Mouse (Mus musculus) kidney, postnatal 0 days (tissue): ENCODE results near the gene Kif1b. TPM values are rescaled to one million over a fixed set of nuclear protein-coding genes. Genes with fewer than 3 reads are reported as not detected.

Experiments
- ATAC-seq: fragments of 200-750 bp; cut with Nextera tagmentation; replicated peaks from 2 replicates; pipeline ENCODE4 v1.8.0; 2017; ENCODE audit warnings: low read depth, moderate number of reproducible peaks, moderate TSS enrichment, moderate library complexity; ENCODE audit not compliant: low FRiP score
- DNase-seq: peaks from one replicate; pipeline ENCODE4 v3.0.0-alpha.2; 2016; ENCODE audit warnings: low spot score
- H3K27ac ChIP-seq: fragments of 300-500 bp; sonication (generic); 2 replicates; pipeline ENCODE4 v1.5.1; 2014; ENCODE audit warnings: mild to moderate bottlenecking
- H3K27me3 ChIP-seq: fragments of 300-500 bp; sonication (generic); 2 replicates; pipeline ENCODE4 v1.6.1; 2014; ENCODE audit warnings: low read length, mixed read lengths; ENCODE audit not compliant: insufficient read depth
- H3K36me3 ChIP-seq: fragments of 300-500 bp; sonication (generic); 2 replicates; pipeline ENCODE4 v1.6.1; 2014; ENCODE audit warnings: low read length, mixed read lengths; ENCODE audit not compliant: insufficient read depth
- H3K4me1 ChIP-seq: fragments of 300-500 bp; sonication (generic); replicated peaks from 2 replicates; pipeline ENCODE4 v1.6.1; 2014; ENCODE audit warnings: antibody characterized with exemption, low read length, mixed read lengths; ENCODE audit not compliant: insufficient read depth
- H3K4me2 ChIP-seq: fragments of 300-500 bp; sonication (generic); 2 replicates; pipeline ENCODE4 v1.6.1; 2014; ENCODE audit warnings: mild to moderate bottlenecking, low read length, moderate library complexity, mixed read lengths
- H3K4me3 ChIP-seq: fragments of 300-500 bp; sonication (generic); replicated peaks from 2 replicates; pipeline ENCODE4 v1.5.1; 2014; ENCODE audit warnings: low read depth, low read length
- H3K9ac ChIP-seq: fragments of 300-500 bp; sonication (generic); 2 replicates; pipeline ENCODE4 v1.6.1; 2014; ENCODE audit warnings: low read depth, low read length
- H3K9me3 ChIP-seq: fragments of 300-500 bp; sonication (generic); replicated peaks from 2 replicates; pipeline ENCODE4 v1.6.1; 2016; ENCODE audit warnings: low read length, inconsistent platforms, mixed read lengths
- CTCF ChIP-seq: IDR thresholded peaks from 2 replicates; pipeline ENCODE4 v1.5.1; 2016; ENCODE audit warnings: antibody characterized with exemption, low read depth, mild to moderate bottlenecking, moderate library complexity
- WGBS: fragments of 180-500 bp; shearing (Covaris S2); extraction: QIAGEN DNeasy Blood & Tissue Kit; methylation state at CpG from one replicate; pipeline ENCODE4 v1.1.7; 2014; 5-methylcytosine and 5-hydroxymethylcytosine counted together
- polyA plus RNA-seq: library from polyadenylated mRNA; unstranded; fragments of >200 nt; fragmentation: Nextera tagmentation; extraction: Ambion mirVana; gene quantifications from 2 replicates; pipeline ENCODE4 v1.2.1, GENCODE M21; 2015

Kif1b gene
- polyA plus RNA-seq, 1 experiment from 2014 or later = 19.9 TPM

- DNase-seq (no peak), ATAC-seq (no peak)
- Histone ChIP-seq H3K4me2 (no peak overlapping the region), H3K27me3 (no peaks in the 10 kb centered on the region), H3K9ac (no peak overlapping the region), H3K27ac (no peak overlapping the region), H3K36me3 (peaks cover 21% of the 10 kb centered on the region; the same call in 1 of the 2 replicates), H3K4me1 (no peaks in the 10 kb centered on the region), H3K4me3 (no peak overlapping the region), H3K9me3 (no peaks in the 10 kb centered on the region)
- 94% methylated on average over 2 of the region's 2 CpGs for WGBS
- TF ChIP-seq CTCF = no peak
Observed at GRCm38 (mm10) chr4:149264895-149265294, 42.6 kb downstream of the Kif1b start.

- ATAC-seq (no peak), DNase-seq (no peak)
- Histone ChIP-seq H3K36me3 (peaks cover 23% of the 10 kb centered on the region; the same call in 1 of the 2 replicates), H3K4me2 (no peak overlapping the region), H3K27ac (no peak overlapping the region), H3K4me1 (no peaks in the 10 kb centered on the region), H3K4me3 (no peak overlapping the region), H3K9me3 (no peaks in the 10 kb centered on the region), H3K27me3 (no peaks in the 10 kb centered on the region), H3K9ac (no peak overlapping the region)
- 92% methylated on average over 9 of the region's 9 CpGs for WGBS
- TF ChIP-seq CTCF = no peak
Observed at GRCm38 (mm10) chr4:149263218-149263617, 44.3 kb downstream of the Kif1b start.

- no peak for TF ChIP-seq CTCF
- H3K9me3 ChIP-seq = no peaks in the 10 kb centered on the region
- no peak for ATAC-seq
- H3K4me2 ChIP-seq = no peak overlapping the region
- H3K27ac ChIP-seq = no peak overlapping the region
- H3K9ac ChIP-seq = no peak overlapping the region
- DNase-seq = no peak
- H3K4me3 ChIP-seq = no peak overlapping the region
- 63% methylated on average over 3 of the region's 3 CpGs for WGBS
- no peaks in the 10 kb centered on the region for H3K4me1 ChIP-seq
- peaks cover 34% of the 10 kb centered on the region for H3K36me3 ChIP-seq
- H3K27me3 ChIP-seq = no peaks in the 10 kb centered on the region
Observed at GRCm38 (mm10) chr4:149261466-149261865, 46.0 kb downstream of the Kif1b start.

GRCm38 (mm10) chr4:149260911-149261310 lies 46.6 kb downstream of the Kif1b start:
- TF ChIP-seq CTCF = no peak
- H3K27me3 ChIP-seq = no peaks in the 10 kb centered on the region
- WGBS = 88% methylated on average over 3 of the region's 3 CpGs
- H3K9ac ChIP-seq = no peak overlapping the region
- peaks cover 31% of the 10 kb centered on the region; the same call in 1 of the 2 replicates for H3K36me3 ChIP-seq
- H3K27ac ChIP-seq = no peak overlapping the region
- ATAC-seq (no peak), DNase-seq (no peak)
- no peak overlapping the region for H3K4me3 ChIP-seq
- H3K4me1 ChIP-seq = no peaks in the 10 kb centered on the region
- no peaks in the 10 kb centered on the region for H3K9me3 ChIP-seq
- no peak overlapping the region for H3K4me2 ChIP-seq

GRCm38 (mm10) chr4:149259391-149260094 lies 48.0 kb downstream of the Kif1b start:
- Histone ChIP-seq H3K27ac (no peak overlapping the region), H3K27me3 (no peaks in the 10 kb centered on the region), H3K4me2 (no peak overlapping the region), H3K36me3 (peaks cover 31% of the 10 kb centered on the region; the same call in 1 of the 2 replicates), H3K9ac (no peak overlapping the region), H3K4me3 (no peak overlapping the region), H3K4me1 (no peaks in the 10 kb centered on the region), H3K9me3 (no peaks in the 10 kb centered on the region)
- no peak for DNase-seq
- whole genome bisulfite sequencing = 79% methylated on average over 9 of the region's 9 CpGs
- no peak for TF ChIP-seq CTCF
- no peak for ATAC-seq

GRCm38 (mm10) chr4:149258926-149259325 lies 48.6 kb downstream of the Kif1b start:
- Histone ChIP-seq H3K4me2 (no peak overlapping the region), H3K4me1 (no peaks in the 10 kb centered on the region), H3K9me3 (no peaks in the 10 kb centered on the region), H3K4me3 (no peak overlapping the region), H3K9ac (no peak overlapping the region), H3K36me3 (peaks cover 31% of the 10 kb centered on the region; the same call in 1 of the 2 replicates), H3K27me3 (no peaks in the 10 kb centered on the region), H3K27ac (no peak overlapping the region)
- DNase-seq = no peak
- no peak for TF ChIP-seq CTCF
- no peak for ATAC-seq
- 86% methylated on average over 3 of the region's 3 CpGs for WGBS
